Mouse (Mus musculus): Measurements from ENCODE around the gene Dcun1d3. TPM values are rescaled to one million over a fixed set of nuclear protein-coding genes. Genes with fewer than 3 reads are reported as not detected.
A peak's percentile ranks its signal among the peaks of the same experiment; 100 is the strongest.

The Dcun1d3 gene
- total RNA-seq (2017), result 9.3 and 10.8 TPM in 2 replicates

- peak; percentile 96 to 97 for ATAC-seq (replicated peaks in 1 of 2; ENCODE audit: insufficient read depth in 1 of 2, low FRiP score in 2 of 2, low TSS enrichment in 1 of 2, low read depth in 1 of 2, poor library complexity in 2 of 2, severe bottlenecking in 2 of 2)
Observed at GRCm38 (mm10) chr7:119895639-119896512, at the start of gene Dcun1d3, which contains the start of gene Lyrm1. TSS of gene Dcun1d3 (minus strand) at chr7:119896298. TSS of gene Lyrm1 (plus strand) at chr7:119895861.

GRCm38 (mm10) chr7:119941569-119941968 is 45.5 kb upstream of the Dcun1d3 start:
- ATAC-seq (replicated peaks in 1 of 2; ENCODE audit: insufficient read depth in 1 of 2, low FRiP score in 2 of 2, low TSS enrichment in 1 of 2, low read depth in 1 of 2, poor library complexity in 2 of 2, severe bottlenecking in 2 of 2), result no peak

GRCm38 (mm10) chr7:119937036-119937435 is 40.9 kb upstream of the Dcun1d3 start:
- no peak for ATAC-seq (replicated peaks in 1 of 2; ENCODE audit: insufficient read depth in 1 of 2, low FRiP score in 2 of 2, low TSS enrichment in 1 of 2, low read depth in 1 of 2, poor library complexity in 2 of 2, severe bottlenecking in 2 of 2)

- ATAC-seq (replicated peaks in 1 of 2; ENCODE audit: insufficient read depth in 1 of 2, low FRiP score in 2 of 2, low TSS enrichment in 1 of 2, low read depth in 1 of 2, poor library complexity in 2 of 2, severe bottlenecking in 2 of 2), result no peak
Observed at GRCm38 (mm10) chr7:119936321-119936720, 40.2 kb upstream of the Dcun1d3 start.

GRCm38 (mm10) chr7:119928783-119929440 is 32.8 kb upstream of the Dcun1d3 start:
- no peak for ATAC-seq (replicated peaks in 1 of 2; ENCODE audit: insufficient read depth in 1 of 2, low FRiP score in 2 of 2, low TSS enrichment in 1 of 2, low read depth in 1 of 2, poor library complexity in 2 of 2, severe bottlenecking in 2 of 2)

GRCm38 (mm10) chr7:119921054-119921453 is 25.0 kb upstream of the Dcun1d3 start:
- no peak for ATAC-seq (replicated peaks in 1 of 2; ENCODE audit: insufficient read depth in 1 of 2, low FRiP score in 2 of 2, low TSS enrichment in 1 of 2, low read depth in 1 of 2, poor library complexity in 2 of 2, severe bottlenecking in 2 of 2)

- ATAC-seq (replicated peaks in 1 of 2; ENCODE audit: insufficient read depth in 1 of 2, low FRiP score in 2 of 2, low TSS enrichment in 1 of 2, low read depth in 1 of 2, poor library complexity in 2 of 2, severe bottlenecking in 2 of 2), result no peak
Observed at GRCm38 (mm10) chr7:119920457-119920856, 24.4 kb upstream of the Dcun1d3 start.

GRCm38 (mm10) chr7:119911727-119912126 is 15.6 kb upstream of the Dcun1d3 start:
- no peak for ATAC-seq (replicated peaks in 1 of 2; ENCODE audit: insufficient read depth in 1 of 2, low FRiP score in 2 of 2, low TSS enrichment in 1 of 2, low read depth in 1 of 2, poor library complexity in 2 of 2, severe bottlenecking in 2 of 2)

- ATAC-seq (replicated peaks in 1 of 2; ENCODE audit: insufficient read depth in 1 of 2, low FRiP score in 2 of 2, low TSS enrichment in 1 of 2, low read depth in 1 of 2, poor library complexity in 2 of 2, severe bottlenecking in 2 of 2), result no peak
Observed at GRCm38 (mm10) chr7:119906523-119907215, 10.6 kb upstream of the Dcun1d3 start.

- no peak for ATAC-seq (replicated peaks in 1 of 2; ENCODE audit: insufficient read depth in 1 of 2, low FRiP score in 2 of 2, low TSS enrichment in 1 of 2, low read depth in 1 of 2, poor library complexity in 2 of 2, severe bottlenecking in 2 of 2)
Observed at GRCm38 (mm10) chr7:119899386-119900057, 3.4 kb upstream of the Dcun1d3 start.

- ATAC-seq (replicated peaks in 1 of 2; ENCODE audit: insufficient read depth in 1 of 2, low FRiP score in 2 of 2, low TSS enrichment in 1 of 2, low read depth in 1 of 2, poor library complexity in 2 of 2, severe bottlenecking in 2 of 2), result no peak
Observed at GRCm38 (mm10) chr7:119898247-119898856, 2.3 kb upstream of the Dcun1d3 start.

- ATAC-seq (replicated peaks in 1 of 2; ENCODE audit: insufficient read depth in 1 of 2, low FRiP score in 2 of 2, low TSS enrichment in 1 of 2, low read depth in 1 of 2, poor library complexity in 2 of 2, severe bottlenecking in 2 of 2), result no peak
Observed at GRCm38 (mm10) chr7:119897521-119898109, 1.5 kb upstream of the Dcun1d3 start.

- 0 out of 4 replicates have a peak, but pooled peaks of 1 of the 2 experiments have one; percentile 0 for ATAC-seq (replicated peaks in 1 of 2; ENCODE audit: insufficient read depth in 1 of 2, low FRiP score in 2 of 2, low TSS enrichment in 1 of 2, low read depth in 1 of 2, poor library complexity in 2 of 2, severe bottlenecking in 2 of 2)
Observed at GRCm38 (mm10) chr7:119894818-119895544, 1.1 kb downstream of the Dcun1d3 start.

- ATAC-seq (replicated peaks in 1 of 2; ENCODE audit: insufficient read depth in 1 of 2, low FRiP score in 2 of 2, low TSS enrichment in 1 of 2, low read depth in 1 of 2, poor library complexity in 2 of 2, severe bottlenecking in 2 of 2), result no peak
Observed at GRCm38 (mm10) chr7:119892742-119893141, 3.4 kb downstream of the Dcun1d3 start.

- ATAC-seq (replicated peaks in 1 of 2; ENCODE audit: insufficient read depth in 1 of 2, low FRiP score in 2 of 2, low TSS enrichment in 1 of 2, low read depth in 1 of 2, poor library complexity in 2 of 2, severe bottlenecking in 2 of 2), result no peak
Observed at GRCm38 (mm10) chr7:119892198-119892597, 3.9 kb downstream of the Dcun1d3 start.

GRCm38 (mm10) chr7:119887887-119888286 is 8.2 kb downstream of the Dcun1d3 start:
- ATAC-seq (replicated peaks in 1 of 2; ENCODE audit: insufficient read depth in 1 of 2, low FRiP score in 2 of 2, low TSS enrichment in 1 of 2, low read depth in 1 of 2, poor library complexity in 2 of 2, severe bottlenecking in 2 of 2), result no peak

Measured in hematopoietic stem cell, adult 5-6 weeks (primary cell).